Mouse (Mus musculus): ENCODE data around the gene Cped1. TPM values are rescaled to one million over a fixed set of nuclear protein-coding genes. Genes with fewer than 3 reads are reported as not detected.
"Not testable (repeated sequence)": the region's sequence is repeated elsewhere in the genome, so short reads cannot be mapped to it uniquely, and the experiment has no call there.

Gene Cped1
- polyA plus RNA-seq, 3 experiments from 2014 or later, result 0.08 to 0.16 TPM; not detected in 1

DNA sequence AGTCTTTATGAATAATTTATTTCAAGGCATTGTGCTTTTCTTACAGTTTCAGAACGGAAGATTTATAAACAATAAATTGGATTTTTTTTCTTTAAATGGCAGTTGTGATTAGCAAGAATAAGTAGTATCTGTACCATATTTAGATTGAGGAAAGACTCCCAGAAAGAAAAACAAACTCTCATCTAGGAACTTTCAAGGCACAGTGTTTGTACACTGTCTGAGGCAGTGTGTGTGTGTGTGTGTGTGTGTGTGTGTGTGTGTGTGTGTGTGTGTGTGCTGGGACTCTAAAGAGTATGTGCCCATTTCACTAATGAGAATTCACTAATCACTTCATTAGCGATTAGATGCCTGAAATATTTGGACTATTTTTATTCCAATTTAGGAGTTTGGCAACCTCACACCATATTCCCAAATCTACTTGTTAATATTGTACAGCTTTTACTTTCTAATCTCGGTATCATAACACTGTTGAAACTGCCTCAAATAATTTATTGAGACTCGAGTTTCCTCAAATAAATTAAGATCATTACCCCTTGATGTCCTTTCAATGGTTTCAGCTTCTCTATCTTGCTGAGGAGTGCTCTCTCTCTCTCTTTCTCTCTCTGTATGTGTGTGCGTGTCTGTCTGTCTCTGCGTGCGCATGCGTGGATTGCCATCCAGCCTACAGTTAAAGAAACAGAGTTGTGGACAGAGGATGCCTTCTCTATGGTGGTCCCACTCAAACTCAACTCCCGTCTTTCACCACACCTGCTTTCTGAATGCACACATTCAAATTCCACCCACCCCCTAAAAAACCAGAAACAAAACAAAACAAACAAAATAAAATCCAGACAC is 41.3 kb downstream of the Cped1 start:
- no peak for ATAC-seq

DNA sequence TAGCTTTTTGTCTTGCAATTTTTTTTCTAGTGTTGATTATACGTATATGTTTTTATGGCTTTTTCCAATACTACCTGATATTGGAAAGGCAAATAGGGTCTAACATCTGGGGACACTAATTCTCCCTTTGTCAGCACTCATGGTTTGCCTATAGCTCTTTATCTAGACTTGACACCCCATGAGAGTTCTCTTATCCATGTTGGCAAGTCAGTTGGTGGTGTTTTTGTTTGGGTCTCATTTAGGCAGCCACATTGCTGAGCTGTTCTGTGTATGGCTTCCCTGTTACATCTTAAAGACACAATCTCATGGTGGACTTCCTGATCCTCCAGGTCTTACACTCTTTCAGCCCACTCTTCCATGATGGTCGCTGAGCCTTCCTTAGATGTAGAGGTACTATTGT is 42.1 kb downstream of the Cped1 start:
- ATAC-seq, result no peak

GRCm38 (mm10) chr6:22030381-22030780 is 44.7 kb downstream of the Cped1 start:
- ATAC-seq, result no peak

GRCm38 (mm10) chr6:22033188-22033587 is 47.5 kb downstream of the Cped1 start:
- ATAC-seq, result no peak

GRCm38 (mm10) chr6:22035408-22035807 is 49.7 kb downstream of the Cped1 start:
- no peak for ATAC-seq

- no peak for ATAC-seq
These were observed 50.2 kb downstream of the Cped1 start for GRCm38 (mm10) chr6:22035895-22036294.

DNA sequence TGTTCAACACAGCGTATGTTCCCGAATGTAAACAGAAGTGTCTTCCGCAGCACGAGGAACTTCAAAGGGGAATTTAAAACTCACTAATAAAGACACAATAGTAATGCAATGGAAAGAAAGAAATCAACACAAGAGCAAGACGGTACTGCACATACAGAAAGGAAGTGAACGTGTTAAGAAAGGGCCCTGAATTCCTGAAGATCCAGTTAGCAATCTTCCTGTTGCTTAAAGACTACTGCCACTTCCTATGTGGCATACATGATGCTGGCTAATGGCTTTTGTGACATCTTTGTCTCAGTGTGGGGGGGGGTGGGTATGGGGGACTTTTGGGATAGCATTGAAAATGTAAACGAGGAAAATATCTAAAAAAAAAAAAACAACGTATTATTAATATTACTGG is 50.7 kb downstream of the Cped1 start:
- ATAC-seq, result no peak

DNA sequence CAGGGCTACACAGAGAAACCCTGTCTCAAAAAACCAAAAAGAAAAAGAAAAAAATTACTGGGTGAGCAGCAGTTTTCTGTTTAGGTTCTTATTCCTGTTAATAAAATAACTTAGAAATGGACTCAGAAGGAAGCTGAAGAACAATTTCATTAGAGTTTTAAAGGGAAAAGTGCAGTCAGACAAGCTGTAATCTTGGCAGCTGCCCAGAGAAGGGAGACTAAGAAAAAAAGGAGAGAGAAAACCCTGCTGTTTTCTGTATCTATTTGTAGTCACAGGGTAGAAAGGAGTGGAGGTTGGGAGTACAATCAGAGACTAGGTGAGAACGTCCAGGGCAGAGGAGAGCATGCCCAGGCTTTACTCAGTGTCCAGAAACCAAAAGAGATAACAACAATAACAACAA is 51.2 kb downstream of the Cped1 start:
- ATAC-seq, result no peak

DNA sequence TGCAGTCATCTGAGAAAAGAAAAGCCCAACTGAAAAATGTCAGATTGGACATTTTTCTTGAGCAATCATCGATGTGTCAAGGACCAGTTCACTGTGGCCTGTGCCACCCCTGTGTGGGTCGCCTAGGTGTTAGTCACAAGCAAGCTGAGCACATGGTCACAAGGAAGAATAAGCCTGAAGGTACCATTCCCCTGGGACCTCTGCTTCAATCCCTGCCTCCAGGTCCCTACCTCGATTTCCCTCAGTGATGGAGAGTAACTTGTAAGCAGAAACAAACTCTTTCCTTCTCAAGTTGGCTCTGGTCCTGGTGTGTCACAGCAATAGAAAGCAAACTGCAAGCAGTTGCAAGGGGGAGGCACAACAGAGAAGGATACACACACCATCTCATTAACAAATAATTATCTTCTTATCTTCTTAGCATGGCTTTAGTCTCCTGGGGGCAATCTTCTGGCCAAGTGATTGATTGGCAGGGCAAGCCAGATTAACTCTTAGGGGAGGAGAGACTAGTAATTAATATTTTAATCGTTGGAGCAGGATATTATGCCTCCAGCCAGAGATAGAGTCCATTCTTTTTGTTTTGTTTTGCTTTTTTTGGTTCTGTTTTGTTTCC is 51.8 kb downstream of the Cped1 start:
- ATAC-seq, result no peak

- not testable (repeated sequence) for ATAC-seq
These were observed 54.0 kb downstream of the Cped1 start for GRCm38 (mm10) chr6:22039666-22040065.

DNA sequence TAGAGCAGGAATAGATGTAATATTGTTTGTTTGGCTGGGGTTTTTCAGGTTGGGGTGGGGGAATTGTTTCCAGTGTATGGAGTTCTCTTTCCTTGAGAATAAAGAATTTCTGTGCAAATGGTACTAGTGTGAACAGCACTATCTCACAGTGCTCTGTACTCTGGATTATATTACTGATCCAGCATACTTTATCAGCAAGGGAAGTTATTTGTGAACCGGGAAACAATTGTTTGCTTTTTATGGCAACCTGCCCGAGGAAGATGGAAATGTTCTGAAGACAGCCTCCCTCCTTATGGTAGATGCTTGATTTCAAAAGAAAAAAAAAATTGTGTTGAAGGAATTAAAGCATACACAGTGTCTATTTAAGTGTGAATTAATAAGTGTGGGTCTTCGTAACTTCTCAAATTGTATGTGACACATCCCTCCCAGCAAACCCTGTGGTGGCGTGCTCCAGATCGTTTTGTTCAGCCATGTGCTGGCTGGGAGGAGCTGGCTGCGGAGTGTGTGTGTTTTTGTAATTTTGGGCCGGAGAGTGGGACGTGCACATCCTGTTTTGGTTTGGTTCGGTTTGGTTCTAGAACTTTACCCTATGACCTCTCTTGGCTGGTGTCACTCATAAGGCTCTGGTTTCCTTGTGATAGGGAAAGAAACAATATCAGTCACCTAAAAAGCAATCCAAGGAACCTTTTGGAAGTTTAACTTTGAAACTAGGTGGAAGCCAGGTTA is 59.3 kb downstream of the Cped1 start:
- ATAC-seq, result no peak

DNA sequence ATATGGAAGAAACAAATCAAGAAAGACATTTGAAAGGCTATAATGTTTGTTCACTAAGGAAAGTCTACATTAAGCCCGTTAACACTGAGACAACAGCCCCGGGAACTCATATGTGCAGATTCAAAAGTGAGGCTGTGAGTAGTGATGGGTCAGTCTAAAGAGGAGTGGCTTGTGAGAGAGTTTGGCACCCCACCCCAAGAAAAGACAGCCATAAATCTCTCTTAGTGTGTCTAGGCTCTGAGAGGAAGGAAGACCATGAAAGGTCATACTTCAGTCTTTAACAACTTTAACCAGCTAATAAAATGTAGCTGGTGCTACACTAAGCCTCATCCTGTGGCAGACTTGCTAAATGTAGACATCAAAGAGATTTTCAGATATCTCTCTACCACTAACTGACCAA is 61.4 kb downstream of the Cped1 start:
- ATAC-seq, result no peak

DNA sequence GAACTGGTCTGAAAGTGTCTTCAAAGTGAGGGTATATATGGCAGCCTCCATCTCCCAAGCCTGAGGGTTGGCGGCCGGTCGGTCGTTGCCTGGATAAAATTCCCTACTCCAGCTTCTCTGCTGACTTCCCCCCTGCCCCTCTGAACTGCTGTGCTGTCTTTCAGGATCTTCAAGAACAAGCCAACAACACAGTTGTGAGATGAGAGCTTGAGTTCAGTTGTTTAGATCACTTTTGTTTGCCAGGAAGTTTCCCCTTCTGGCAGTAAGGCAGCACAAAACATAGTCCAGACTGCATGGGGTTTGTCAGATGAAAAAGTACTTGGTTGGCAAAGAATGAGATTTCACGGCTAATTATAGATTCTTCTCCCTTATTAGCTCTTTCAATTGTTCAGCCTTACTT is 63.4 kb downstream of the Cped1 start:
- ATAC-seq, result no peak

- ATAC-seq, result no peak
These were observed 65.8 kb downstream of the Cped1 start for GRCm38 (mm10) chr6:22051526-22051925.

DNA sequence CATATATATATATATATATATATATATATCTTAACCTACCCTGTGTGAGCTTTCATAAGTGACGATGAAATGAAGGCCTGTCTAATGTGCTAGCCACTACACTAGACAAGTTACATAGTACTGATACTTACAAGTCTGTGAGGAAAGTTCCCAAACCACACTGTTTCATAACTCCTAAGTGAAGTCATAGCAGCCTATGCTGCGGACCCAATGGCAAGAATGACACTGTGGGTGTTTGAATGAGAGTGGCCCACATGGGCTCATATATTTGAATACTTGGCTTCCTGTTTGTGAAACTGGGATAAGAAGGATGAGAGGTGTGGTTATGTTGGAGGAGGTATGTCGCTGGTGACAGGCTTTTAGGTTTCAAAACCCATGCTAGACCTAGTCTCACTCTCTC is 67.3 kb downstream of the Cped1 start:
- ATAC-seq, result no peak

GRCm38 (mm10) chr6:22064341-22064740 is 78.6 kb downstream of the Cped1 start:
- ATAC-seq, result no peak

GRCm38 (mm10) chr6:22070603-22071322 is 85.0 kb downstream of the Cped1 start:
- peak; percentile 41 for ATAC-seq

DNA sequence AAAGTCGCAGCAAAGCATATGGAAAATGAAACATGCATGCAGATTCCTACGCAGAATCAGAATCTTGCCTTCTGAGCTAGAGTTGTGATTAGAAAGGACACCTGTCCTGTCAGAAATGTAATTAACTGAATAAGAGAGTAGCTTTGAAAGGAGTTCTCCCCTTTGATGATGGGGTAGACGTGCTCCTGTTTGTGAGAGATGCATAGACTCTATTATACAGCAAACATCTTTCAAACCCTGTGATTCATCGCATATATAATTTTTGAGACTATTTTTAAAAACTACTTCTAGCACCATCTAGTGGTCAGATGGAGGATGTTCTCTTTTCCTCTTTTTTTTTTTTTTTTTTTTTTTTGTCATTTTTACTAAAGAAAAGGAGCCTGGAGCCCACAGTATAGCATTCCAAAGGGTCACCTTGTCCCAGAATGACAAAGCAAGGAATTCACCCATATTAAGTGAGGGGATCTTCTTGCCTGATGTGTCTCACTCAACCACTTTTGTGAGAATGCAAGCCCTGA is 85.7 kb downstream of the Cped1 start:
- peak; percentile 50 for ATAC-seq

DNA sequence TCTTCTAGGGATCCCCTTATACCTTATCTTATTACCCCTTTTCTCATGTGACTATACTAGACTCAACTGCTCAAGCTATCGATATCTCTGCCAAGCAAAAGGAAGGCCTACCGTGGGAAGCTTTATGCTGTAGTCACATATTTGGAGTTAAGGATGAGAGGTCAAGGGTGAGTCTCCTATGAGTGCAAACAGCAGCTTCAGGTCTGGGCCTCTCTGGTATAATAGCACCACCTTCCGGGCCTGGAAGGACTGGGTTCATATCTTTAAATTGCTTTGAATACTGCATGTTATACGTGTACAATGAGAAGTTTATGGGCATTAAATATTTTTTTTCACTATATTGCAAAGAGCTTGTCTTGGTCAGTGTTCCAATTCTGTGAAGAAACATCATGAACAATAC is 87.0 kb downstream of the Cped1 start:
- no peak for ATAC-seq

GRCm38 (mm10) chr6:22074232-22075083 is 88.7 kb downstream of the Cped1 start:
- no peak for ATAC-seq

DNA sequence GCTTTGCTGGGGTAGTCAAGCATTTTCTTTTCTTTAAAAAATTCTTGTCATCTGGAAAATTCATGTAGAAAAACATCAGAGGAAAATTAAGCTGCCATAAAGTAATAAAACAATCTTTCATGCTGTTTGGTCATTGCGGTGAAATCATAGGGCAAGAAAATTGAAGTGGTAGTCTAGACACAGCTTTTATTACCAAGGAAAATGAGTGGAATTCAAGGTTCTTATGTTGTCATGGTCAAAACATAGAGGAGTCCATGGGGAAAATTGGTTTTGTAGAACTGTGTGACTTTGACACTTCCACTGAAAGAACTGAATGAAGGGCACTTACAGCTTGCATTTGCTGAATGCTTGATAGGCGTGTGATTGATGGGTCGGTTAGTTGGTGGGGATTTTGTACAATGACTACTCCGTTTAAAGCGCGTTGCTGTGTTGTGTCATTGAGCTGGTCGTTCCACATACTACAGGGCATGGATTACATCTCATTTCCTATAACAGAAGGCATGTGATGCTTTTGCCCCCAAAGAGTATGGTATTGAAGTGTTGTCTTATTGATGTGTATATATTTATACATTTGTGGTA is 93.1 kb downstream of the Cped1 start:
- no peak for ATAC-seq
